Mouse (Mus musculus) thymus, postnatal 10 days (tissue): ENCODE measurements around the gene Agtr1a.

ENCODE experiments used
- DNase-seq, 2 experiments: peaks; one replicate each; pipeline ENCODE4 v3.0.0; 2021; ENCODE audit warnings: low spot score in 2 of 2

Gene Agtr1a

DNA sequence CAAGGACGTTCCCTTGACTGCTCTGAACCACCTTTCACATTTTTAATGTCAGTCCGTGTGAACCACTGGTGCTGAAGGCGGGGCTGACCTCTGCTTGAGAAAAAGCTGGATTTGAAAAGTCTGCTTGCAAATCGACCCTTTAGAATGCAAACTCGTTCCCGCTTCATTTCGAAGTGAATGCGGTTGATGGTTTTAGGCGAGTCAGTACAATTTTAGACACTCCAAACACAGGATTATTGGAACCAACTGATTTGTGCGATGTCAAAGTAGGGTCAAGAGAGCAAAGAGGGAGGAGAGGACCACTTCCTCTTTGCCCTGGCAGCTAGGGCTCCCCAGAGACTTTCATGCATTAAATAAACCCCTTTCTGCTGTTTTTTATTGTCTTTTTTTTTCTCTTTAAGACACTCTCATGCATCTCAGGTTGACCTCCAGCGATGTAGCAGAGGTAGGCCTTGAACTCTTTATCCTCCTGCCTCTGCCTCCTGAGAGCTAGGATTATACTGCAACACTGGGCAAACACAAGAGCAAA, 27.9 kb downstream of the Agtr1a start:
- DNase-seq, result no peak

DNA sequence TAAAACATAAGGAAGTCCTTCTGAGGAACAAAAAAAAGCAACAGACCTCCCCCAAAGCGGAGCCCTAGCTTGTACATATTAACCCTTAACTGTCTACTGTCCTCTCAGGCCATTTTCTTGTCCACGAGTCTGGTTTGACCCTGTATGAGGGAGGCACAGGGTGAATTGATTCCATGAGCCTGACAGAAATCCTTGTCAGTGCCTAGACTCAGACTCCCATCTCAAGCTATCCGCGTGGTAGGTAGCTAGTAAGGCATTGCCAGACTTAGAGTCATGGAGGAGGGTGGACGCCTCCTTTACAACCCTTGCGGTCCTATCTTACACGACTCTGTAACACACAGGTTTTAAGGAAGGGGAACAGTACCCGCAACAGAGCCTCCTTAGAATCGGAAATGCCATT, 28.5 kb downstream of the Agtr1a start:
- DNase-seq, result no peak

DNA sequence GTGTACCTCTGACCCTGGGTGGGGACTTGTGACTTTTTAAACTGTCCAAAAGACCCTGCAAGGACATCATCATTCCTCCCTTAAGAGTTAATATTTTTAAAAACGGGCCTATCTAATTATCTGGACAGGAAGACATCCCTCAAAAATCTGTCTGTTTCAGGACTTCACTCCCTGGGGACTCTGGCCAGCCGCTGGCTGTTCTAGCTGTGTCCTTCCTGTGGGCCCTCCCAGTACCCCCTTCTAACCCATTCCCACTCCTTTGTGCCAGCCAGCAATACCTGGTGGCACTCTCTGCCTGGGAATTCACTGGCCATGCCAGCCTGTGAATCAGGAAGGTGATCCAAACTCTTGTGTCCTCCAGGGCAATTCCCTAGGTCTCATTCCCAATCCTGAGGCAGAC, 29.1 kb downstream of the Agtr1a start:
- DNase-seq, result no peak

DNA sequence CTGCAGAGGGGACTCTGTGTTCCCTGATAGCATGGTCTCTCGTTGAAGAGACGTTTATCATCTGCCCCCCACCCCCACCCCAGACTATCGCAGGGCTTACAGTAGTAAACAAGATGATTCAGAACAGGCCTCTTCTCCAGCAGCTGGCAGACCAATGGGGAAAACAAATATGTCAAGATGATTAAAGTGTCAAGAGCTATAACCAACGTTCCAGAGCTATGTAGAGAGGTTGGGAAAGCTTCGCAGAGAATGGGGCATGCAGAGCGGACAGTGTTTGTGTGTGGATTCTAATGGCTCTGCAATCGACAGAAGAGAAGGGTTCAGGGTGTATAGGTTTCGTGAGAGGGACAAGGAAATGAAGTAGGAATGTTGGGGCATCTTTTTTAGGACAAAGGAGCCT, 31.9 kb downstream of the Agtr1a start:
- no peak for DNase-seq

DNA sequence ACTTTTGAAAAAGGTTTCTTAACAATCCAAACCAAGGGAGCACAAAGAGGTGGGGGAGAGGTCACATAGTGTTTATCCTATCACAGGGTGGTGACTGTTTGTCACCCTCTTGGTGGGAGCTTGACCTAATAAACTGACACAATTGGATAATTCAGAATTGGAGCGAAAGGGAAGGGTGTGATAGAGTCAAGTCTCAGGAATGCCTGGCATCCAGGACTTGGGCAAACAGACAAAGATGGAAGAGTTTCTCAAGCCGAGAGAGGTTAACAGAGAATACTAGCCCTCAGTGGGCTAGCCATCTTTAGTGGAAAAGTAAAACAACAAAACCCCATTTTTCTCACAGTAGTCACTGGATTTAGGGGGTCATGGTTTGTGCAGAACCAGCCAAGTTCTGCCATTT, 32.5 kb downstream of the Agtr1a start:
- DNase-seq, result no peak

DNA sequence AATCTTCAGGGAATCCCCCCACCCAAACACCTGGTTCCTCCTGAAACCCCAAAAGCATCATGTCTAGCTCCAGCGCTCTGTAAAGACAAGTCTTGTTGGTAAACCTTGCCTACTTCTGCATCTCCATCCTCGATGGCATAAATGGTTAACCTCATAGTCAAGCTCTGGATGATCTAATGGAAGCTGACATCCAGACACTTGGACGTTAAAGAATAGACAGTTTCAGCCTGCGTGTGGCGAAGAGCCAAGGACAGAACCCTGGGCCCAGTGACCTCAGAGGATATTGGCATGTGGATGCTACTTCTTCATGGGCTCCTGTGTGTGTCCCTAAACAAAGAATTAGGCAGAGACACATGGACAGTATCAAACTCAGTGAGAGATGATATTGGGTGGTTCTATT, 42.6 kb downstream of the Agtr1a start:
- DNase-seq, result no peak

DNA sequence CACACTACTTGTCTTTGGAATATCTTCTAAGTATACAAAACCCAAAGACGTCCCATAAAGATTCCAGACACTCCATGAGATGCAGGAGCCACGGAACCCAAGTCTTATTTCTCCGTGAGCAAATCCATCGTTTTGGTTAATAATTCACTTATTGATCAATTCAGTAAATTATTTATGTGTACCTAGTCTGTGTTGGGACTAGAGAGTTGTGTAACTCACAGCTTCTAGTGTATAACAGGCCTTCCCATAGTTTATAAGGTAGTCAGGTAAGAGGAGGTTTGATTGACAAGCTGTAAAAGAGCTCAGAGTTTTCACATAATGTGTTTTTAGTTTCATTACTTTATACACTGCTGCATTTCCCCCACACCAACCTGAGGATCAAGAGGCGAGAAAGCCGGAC, 48.9 kb downstream of the Agtr1a start:
- no peak for DNase-seq

DNA sequence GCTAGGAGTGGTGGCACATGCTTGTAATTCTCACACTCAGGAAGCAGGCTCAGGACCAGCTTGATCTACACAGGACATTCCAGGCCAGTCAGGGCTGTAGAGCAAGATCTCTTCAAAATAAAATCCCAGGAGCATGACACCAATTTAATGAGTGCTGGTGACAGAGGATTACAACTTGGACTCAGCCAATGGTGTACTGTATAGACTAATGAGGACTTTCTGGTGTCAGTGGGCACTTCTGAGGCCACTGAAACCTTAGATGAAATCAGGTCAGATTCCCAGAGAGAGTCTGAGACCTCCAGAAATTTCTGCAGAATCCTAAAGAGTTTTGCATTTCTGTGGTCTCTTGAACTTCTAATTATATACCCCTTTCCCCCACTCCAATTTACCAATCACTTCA, 57.9 kb downstream of the Agtr1a start:
- DNase-seq, result no peak

DNA sequence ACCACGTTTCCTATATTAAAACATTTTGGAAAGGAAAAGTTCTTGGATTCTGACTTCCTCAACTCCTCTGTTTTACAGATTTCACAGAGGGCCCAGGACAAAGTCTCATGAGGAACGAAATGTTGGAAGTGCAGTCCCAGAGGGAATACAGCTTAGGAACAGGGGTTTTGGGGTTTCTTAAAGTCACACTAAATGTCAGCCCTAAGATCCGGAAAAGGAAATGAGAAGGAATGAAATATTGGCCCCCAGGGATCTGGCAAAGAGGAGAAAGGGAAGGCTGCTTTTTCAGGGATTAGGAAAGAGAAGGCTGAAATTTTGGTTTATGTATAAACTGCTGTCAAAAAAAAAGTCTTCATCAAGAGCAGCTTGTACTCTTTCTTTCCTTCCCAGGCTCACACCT, 60.2 kb downstream of the Agtr1a start:
- DNase-seq, result no peak

DNA sequence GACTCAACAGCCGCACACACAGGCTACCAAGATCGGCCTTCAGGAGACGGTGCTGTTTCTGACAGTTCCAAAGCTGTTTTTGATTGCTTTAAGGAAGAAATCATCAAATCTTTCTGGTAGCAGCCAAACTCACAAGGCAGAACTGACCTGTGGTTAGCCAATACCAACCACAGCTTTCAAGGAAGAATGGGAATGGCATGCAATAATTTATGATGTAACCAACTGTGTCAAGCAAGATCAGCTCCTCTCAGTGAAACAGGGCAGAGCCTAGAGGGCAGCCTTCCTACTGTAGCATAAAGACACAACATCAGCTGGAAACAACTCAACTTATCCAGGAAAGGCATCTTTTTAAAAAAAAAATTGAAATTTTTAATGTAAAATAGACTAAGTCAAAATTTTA, 62.6 kb downstream of the Agtr1a start:
- no peak for DNase-seq

DNA sequence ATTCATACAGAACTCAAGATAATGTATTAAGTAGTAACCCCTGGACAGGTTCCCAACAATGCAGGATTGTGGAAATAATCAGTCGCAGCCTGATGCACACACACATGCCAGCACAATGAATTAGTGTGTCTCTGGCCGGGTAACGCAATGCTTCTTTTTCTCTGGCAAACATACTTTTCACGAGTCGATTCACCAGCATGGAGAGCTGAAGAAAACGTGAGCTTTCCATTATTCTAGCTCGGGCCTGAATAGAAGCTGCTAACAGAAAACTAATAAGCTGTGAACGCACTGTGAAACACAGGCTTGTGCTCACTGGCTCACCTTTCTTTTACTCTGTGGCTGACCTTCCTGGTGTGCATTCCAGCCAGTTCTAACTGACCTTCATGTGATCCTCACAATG, 64.4 kb downstream of the Agtr1a start:
- no peak for DNase-seq

DNA sequence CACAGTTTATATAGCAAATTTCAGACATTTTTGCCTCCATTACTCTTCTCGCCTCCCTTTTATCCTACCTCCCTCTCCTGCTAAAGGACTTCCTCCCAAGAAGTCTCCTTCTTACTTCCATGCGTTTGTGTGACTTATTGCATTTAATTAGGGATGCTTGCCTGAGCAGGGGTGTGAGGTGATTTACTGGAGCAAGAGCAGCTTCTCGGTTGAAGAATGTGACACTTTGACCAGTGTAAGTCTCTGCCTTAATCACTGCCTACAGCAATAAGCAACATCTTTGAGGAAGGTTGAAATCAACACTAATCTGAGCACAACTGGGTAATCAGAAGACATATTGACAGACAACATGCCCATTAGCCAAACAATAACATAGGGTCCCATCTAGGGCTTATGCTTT, 67.6 kb downstream of the Agtr1a start:
- no peak for DNase-seq

DNA sequence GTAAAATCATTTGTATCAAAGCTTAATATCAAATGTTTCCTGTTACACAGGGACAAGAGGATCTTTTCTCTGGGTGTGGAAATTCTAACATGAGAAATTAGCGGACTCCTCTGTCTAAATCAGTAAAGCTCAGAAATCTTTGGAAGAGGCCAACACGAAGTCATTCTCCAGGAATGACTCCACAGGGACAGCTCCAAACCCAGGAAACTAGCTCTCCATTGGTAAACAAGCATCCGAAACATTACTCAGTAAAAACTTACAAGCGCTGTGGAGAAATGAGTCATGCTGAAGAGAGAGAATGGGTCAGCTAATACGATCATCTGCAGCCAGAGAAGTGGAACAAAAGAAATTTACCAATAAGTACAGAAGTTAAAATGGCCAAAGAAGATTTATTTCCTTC, 82.4 kb downstream of the Agtr1a start:
- no peak for DNase-seq

DNA sequence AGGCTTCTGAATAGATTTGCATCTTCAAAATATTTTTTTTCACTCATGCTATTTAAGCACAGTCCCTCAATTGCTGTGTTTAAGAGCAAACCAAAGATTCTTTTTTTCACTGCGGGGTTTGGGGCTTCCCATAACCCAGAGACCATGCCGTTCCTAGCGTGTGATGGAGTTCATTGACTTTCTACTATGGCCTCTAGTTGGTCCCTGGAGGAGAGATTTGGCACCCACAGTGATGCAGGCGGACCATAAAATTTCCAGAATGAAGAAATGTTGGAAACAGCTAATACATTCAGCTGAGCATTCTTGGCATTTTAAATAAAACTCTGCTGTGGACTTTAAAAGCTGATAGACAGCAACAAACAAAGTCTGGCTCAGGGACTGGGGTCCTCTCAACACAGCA, 90.8 kb downstream of the Agtr1a start:
- no peak for DNase-seq

DNA sequence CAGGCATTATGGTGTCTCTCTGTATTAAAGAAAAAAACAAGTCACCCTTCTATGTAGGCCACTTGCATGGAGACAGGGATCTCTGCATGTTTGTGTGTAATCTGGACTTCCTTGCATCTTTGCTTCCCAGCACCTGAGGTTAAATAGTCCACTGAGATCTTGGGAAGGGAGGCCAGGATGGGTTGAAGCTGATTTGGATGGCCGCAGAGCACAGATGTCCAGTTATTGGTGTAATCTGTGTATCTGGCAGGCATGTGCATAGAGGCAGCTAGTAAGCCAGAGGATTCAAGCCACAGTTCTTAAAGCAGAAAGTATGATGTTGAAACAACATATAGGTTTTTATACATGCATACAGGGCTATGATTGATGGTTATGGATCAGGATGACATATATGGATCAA, 91.2 kb downstream of the Agtr1a start:
- no peak for DNase-seq
